Mouse (Mus musculus) intestine, embryonic 15.5 days (tissue): ENCODE measurements around the gene Ikbke. TPM values are rescaled to one million over a fixed set of nuclear protein-coding genes. Genes with fewer than 3 reads are reported as not detected.
A peak's percentile ranks its signal among the peaks of the same experiment; 100 is the strongest.
"Not testable (repeated sequence)": the region's sequence is repeated elsewhere in the genome, so short reads cannot be mapped to it uniquely, and the experiment has no call there.

ENCODE experiments used
- ATAC-seq: fragments of 200-750 bp; cut with Nextera tagmentation; 2 replicates; pipeline ENCODE4 v1.8.0; 2017; ENCODE audit warnings: moderate TSS enrichment, moderate library complexity
- H3K27ac ChIP-seq: fragments of 300-500 bp; sonication (generic); 2 replicates; pipeline ENCODE4 v1.5.1; 2015; ENCODE audit warnings: mild to moderate bottlenecking, inconsistent platforms
- H3K27me3 ChIP-seq: fragments of 300-500 bp; sonication (generic); replicated peaks from 2 replicates; pipeline ENCODE4 v1.6.1; 2015; ENCODE audit warnings: inconsistent platforms
- H3K36me3 ChIP-seq: fragments of 300-500 bp; sonication (generic); 2 replicates; pipeline ENCODE4 v1.6.1; 2015; ENCODE audit warnings: inconsistent platforms
- H3K4me1 ChIP-seq: fragments of 300-500 bp; sonication (generic); replicated peaks from 2 replicates; pipeline ENCODE4 v1.6.1; 2015; ENCODE audit warnings: inconsistent platforms
- H3K4me2 ChIP-seq: fragments of 300-500 bp; sonication (generic); replicated peaks from 2 replicates; pipeline ENCODE4 v1.6.1; 2015; ENCODE audit warnings: mild to moderate bottlenecking, inconsistent platforms
- H3K4me3 ChIP-seq: fragments of 300-500 bp; sonication (generic); replicated peaks from 2 replicates; pipeline ENCODE4 v1.5.1; 2015; ENCODE audit warnings: inconsistent platforms
- H3K9ac ChIP-seq: fragments of 300-500 bp; sonication (generic); 2 replicates; pipeline ENCODE4 v1.6.1; 2015; ENCODE audit warnings: inconsistent platforms
- H3K9me3 ChIP-seq: fragments of 300-500 bp; sonication (generic); 2 replicates; pipeline ENCODE4 v1.6.1; 2016; ENCODE audit warnings: inconsistent platforms
- WGBS: fragments of 180-500 bp; shearing (Covaris S2); methylation state at CpG from one replicate; pipeline ENCODE4 v1.1.7; 2015; 5-methylcytosine and 5-hydroxymethylcytosine counted together
- polyA plus RNA-seq: library from polyadenylated mRNA; unstranded; fragments of >200 nt; fragmentation: Nextera tagmentation; extraction: Ambion mirVana; gene quantifications from 2 replicates; pipeline ENCODE4 v1.2.1, GENCODE M21; 2015

Gene Ikbke
- 7.3 and 9.6 TPM in 2 replicates for polyA plus RNA-seq

DNA sequence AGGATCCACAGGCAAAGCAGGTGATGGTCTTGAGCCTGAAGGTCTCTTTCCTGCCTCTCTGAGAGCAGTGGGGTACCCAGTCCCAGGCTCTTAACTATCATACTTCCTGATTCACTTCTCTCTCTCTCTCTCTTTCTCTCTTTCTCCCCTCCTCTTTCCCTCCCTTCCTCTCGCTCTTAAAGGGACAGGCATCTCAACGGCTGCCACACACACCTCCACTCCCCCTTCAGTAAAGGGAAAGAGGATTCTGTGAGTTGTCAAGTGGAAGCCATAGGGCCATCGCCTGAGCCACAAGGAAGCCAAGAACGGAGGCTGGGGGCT, at the start of gene Ikbke:
Ikbke (minus strand) TSS at position 151 of the 321 bp plus-strand sequence.
- Histone ChIP-seq H3K27me3 (no peaks in the 10 kb centered on the region), H3K36me3 (no peaks in the 10 kb centered on the region), H3K9ac (peak within 1 kb of the TSS; percentile 46), H3K4me1 (peaks cover 25% of the 10 kb centered on the region), H3K4me3 (peak within 1 kb of the TSS; percentile 41), H3K27ac (peak within 1 kb of the TSS; percentile 57), H3K9me3 (no peaks in the 10 kb centered on the region), H3K4me2 (peak within 1 kb of the TSS; percentile 74)
- WGBS: 21% methylated on average over 4 of the region's 4 CpGs
- ATAC-seq: peak; percentile 14

DNA sequence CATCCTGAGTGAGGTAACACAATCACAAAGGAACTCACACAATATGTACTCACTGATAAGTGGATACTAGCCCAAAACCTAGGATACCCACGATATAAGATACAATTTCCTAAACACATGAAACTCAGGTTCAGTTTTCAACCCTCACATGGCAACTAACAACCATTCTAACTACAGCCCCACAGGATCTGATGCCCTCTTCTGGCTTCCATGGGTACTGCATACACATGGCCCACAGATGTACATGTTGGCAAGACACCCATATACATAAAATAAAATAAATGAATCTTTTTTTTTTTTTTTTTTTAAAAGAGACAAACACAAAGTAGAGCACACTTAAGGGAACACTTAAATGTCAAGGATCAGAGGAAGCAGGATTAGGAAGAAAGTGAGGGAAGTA, 49.7 kb upstream of the Ikbke start:
- 96% methylated on average over 1 of the region's 1 CpGs for WGBS
- H3K4me1 ChIP-seq, ATAC-seq, H3K27me3 ChIP-seq, H3K9ac ChIP-seq, H3K36me3 ChIP-seq, H3K27ac ChIP-seq, H3K4me3 ChIP-seq, H3K9me3 ChIP-seq, H3K4me2 ChIP-seq: not testable (repeated sequence)

DNA sequence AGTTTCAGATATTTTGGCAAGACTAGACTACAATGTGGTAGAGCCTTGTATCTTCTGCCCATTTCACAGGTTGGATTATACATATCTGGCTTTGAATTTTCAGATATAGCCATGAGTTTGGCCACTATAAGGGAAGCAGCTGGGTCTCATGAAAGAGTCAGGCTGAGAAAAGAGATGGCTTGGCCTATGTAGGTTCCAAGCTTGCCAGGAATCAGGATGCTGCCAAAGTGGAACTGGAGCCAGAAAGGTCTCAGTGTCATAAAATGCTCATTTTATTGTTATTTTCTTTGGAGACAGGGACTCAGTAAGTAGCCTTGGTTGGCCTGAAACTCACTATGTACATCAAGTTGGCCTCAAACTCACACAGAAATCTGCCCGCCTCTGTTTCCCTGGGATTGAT, 47.8 kb upstream of the Ikbke start:
- Histone ChIP-seq H3K27me3 (no peaks in the 10 kb centered on the region), H3K27ac (no peak overlapping the region), H3K9ac (no peak overlapping the region), H3K4me3 (no peak overlapping the region), H3K9me3 (no peaks in the 10 kb centered on the region), H3K4me2 (no peak overlapping the region), H3K36me3 (0 out of 2 replicates have a peak, but pooled peaks cover 2% of the 10 kb centered on the region), H3K4me1 (no peaks in the 10 kb centered on the region)
- no peak for ATAC-seq
- 100% methylated on average over 1 of the region's 1 CpGs for WGBS

DNA sequence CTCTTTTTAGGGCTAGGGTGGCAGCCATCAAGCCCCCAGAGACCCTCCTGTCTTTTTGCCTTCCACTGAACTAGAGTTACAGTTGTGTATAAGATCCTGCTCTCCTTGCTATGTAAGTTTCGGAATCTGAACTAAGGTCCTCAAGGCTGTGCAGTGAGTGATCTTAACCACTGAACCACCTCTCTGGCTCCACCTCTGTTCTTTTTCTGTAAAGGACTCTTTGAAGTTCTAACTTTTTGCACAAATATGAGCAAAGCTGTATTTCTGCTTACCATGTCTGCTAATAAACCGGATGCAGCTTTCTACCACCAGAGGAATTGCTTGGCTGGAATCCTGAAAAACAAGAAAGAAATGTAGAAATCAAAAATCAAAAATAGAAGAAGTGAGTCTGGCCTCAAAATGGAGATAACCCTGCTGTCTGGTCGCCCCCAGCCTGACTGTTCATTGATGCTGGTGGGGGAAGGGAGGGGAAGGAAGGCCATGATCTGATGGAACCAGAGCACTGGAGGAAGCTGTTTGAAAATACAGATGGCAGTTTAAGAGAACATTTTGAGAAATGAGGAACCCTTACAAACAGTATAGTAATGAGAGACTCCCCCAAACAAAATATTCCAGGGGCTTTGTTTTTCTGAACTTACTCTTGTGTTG, 45.5 kb upstream of the Ikbke start:
- Histone ChIP-seq H3K4me2 (no peak overlapping the region), H3K9me3 (no peaks in the 10 kb centered on the region), H3K36me3 (0 out of 2 replicates have a peak, but pooled peaks cover 4% of the 10 kb centered on the region), H3K4me3 (no peak overlapping the region), H3K4me1 (no peaks in the 10 kb centered on the region), H3K27ac (no peak overlapping the region), H3K27me3 (no peaks in the 10 kb centered on the region), H3K9ac (no peak overlapping the region)
- no peak for ATAC-seq
- WGBS: 93% methylated on average over 3 of the region's 3 CpGs

DNA sequence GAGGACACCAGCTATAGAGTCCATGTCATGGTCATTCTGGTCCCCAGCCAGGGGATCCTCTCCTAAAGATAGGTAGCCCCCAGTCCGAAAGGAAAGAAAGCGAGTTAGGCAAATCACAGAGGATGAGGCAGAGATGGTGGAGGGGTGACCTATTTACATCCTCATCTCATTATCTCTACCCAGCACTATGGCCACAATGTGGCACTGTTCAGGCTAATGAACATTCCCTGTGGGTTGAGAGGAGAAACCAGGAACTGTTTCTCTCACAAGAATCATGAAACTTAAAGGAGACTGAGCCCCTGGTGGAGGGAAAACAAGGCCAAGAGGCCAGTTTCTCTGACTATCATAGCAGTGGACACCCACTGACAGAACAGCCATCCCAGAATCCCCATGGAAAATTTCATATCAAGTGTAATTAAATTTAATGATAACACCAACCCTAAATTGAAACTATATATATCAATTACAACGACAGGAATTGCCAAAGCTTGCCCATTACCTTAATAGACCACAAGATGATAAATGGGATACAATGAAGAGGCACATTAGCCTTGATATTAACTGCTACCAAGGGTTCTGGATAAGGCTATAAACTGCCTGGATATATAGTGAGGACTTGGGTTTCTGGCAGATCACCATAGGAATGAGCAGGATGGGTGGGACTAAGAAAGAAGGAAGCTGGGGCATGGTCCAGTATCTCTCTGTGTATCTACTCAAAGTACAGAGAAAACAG, 40.4 kb upstream of the Ikbke start:
- H3K4me2 ChIP-seq: no peak overlapping the region
- H3K9ac ChIP-seq: no peak overlapping the region
- no peaks in the 10 kb centered on the region for H3K4me1 ChIP-seq
- 90% methylated on average over 3 of the region's 3 CpGs for WGBS
- no peak for ATAC-seq
- no peaks in the 10 kb centered on the region for H3K27me3 ChIP-seq
- H3K36me3 ChIP-seq: peaks cover 5% of the 10 kb centered on the region; the same call in 1 of the 2 replicates
- no peaks in the 10 kb centered on the region for H3K9me3 ChIP-seq
- no peak overlapping the region for H3K27ac ChIP-seq
- H3K4me3 ChIP-seq: no peak overlapping the region

- 81% methylated on average over 2 of the region's 2 CpGs for WGBS
- Histone ChIP-seq H3K36me3 (peaks cover 8% of the 10 kb centered on the region; the same call in 1 of the 2 replicates), H3K4me2 (no peak overlapping the region), H3K9ac (no peak overlapping the region), H3K9me3 (no peaks in the 10 kb centered on the region), H3K27me3 (no peaks in the 10 kb centered on the region), H3K27ac (no peak overlapping the region), H3K4me3 (no peak overlapping the region), H3K4me1 (no peaks in the 10 kb centered on the region)
- no peak for ATAC-seq
These were observed 39.0 kb upstream of the Ikbke start for GRCm38 (mm10) chr1:131318397-131318796.

DNA sequence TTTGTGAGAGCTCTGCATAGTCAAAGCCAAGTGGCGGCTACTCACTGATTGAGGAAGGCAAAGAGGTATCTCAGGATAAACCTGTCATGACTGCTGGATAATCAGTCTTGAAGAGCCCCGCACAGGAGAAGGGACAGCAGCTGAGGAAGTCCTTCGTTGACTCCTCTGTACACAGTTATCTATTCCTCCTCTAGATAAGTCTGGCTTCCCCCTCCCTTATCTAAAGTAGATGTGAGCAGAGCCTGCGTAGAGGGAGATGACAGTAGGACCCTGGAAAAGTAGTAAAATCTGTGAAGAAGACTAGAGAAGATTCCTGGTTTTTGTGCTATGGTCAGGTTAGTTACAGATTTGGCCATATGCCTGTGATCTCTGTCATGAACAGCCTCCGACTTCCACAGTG, 38.2 kb upstream of the Ikbke start:
- Histone ChIP-seq H3K27me3 (no peaks in the 10 kb centered on the region), H3K9me3 (no peaks in the 10 kb centered on the region), H3K4me2 (no peak overlapping the region), H3K27ac (no peak overlapping the region), H3K4me3 (no peak overlapping the region), H3K9ac (no peak overlapping the region), H3K36me3 (peaks cover 8% of the 10 kb centered on the region; the same call in 1 of the 2 replicates), H3K4me1 (no peaks in the 10 kb centered on the region)
- ATAC-seq: no peak
- 81% methylated on average over 5 of the region's 5 CpGs for WGBS

DNA sequence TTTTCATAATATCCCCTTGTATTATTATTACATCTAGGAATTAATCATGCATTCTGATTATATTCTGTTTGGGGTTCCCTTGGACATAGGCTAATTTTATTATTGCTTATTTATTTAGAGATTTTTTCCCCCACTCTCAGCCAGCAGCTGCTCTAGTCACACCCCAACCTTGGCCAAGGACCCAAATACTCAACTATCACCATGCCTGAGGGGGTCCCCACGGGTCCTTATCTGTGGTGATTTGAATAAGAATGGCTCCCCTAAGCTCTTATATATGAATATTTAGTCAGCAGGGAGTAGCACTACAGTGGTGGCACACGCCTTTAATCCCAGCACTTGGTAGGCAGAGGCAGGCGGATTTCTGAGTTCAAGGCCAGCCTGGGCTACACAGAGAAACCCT, 31.9 kb upstream of the Ikbke start:
- H3K27me3 ChIP-seq: no peaks in the 10 kb centered on the region
- H3K4me3 ChIP-seq: no peak overlapping the region
- 92% methylated on average over 3 of the region's 3 CpGs for WGBS
- H3K9me3 ChIP-seq: no peaks in the 10 kb centered on the region
- H3K4me2 ChIP-seq: no peak overlapping the region
- 0 out of 2 replicates have a peak, but pooled peaks cover 6% of the 10 kb centered on the region for H3K36me3 ChIP-seq
- ATAC-seq: no peak
- no peak overlapping the region for H3K27ac ChIP-seq
- H3K4me1 ChIP-seq: no peaks in the 10 kb centered on the region
- H3K9ac ChIP-seq: no peak overlapping the region

- Histone ChIP-seq H3K4me1 (no peaks in the 10 kb centered on the region), H3K9ac (no peak overlapping the region), H3K4me3 (no peak overlapping the region), H3K27me3 (no peaks in the 10 kb centered on the region), H3K36me3 (0 out of 2 replicates have a peak, but pooled peaks cover 4% of the 10 kb centered on the region), H3K9me3 (no peaks in the 10 kb centered on the region), H3K27ac (no peak overlapping the region), H3K4me2 (no peak overlapping the region)
- no peak for ATAC-seq
- WGBS: 93% methylated on average over 5 of the region's 5 CpGs
These were observed 30.9 kb upstream of the Ikbke start for GRCm38 (mm10) chr1:131310237-131310818.

GRCm38 (mm10) chr1:131300750-131301149, 21.3 kb upstream of the Ikbke start:
- no peaks in the 10 kb centered on the region for H3K9me3 ChIP-seq
- H3K4me3 ChIP-seq: no peak overlapping the region
- H3K4me1 ChIP-seq: no peaks in the 10 kb centered on the region
- H3K27me3 ChIP-seq: no peaks in the 10 kb centered on the region
- 93% methylated on average over 2 of the region's 2 CpGs for WGBS
- H3K9ac ChIP-seq: no peak overlapping the region
- H3K36me3 ChIP-seq: peaks cover 4% of the 10 kb centered on the region; the same call in 1 of the 2 replicates
- no peak for ATAC-seq
- no peak overlapping the region for H3K4me2 ChIP-seq
- no peak overlapping the region for H3K27ac ChIP-seq

DNA sequence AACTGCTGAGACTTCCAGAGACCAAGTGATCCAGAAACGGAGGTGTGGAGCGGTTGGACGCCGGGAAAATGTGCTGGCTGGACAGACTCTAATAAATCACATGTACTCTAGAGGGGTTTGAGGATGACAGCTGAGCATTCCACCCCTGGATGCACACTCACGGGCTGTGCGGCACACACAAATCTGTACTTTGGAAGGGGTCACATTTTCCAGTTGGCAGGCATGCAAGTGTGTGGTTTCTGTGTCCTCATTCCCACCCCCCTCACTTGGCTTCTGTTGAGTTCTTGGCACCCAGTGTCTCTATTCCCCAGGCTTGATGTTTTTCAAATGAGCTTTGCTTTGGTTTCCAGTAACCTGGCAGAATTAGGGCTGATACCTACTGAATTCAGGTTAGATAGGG, 20.4 kb upstream of the Ikbke start:
- Histone ChIP-seq H3K4me1 (no peaks in the 10 kb centered on the region), H3K9ac (no peak overlapping the region), H3K9me3 (no peaks in the 10 kb centered on the region), H3K4me2 (no peak overlapping the region), H3K36me3 (peaks cover 4% of the 10 kb centered on the region; the same call in 1 of the 2 replicates), H3K4me3 (no peak overlapping the region), H3K27me3 (no peaks in the 10 kb centered on the region), H3K27ac (no peak overlapping the region)
- 79% methylated on average over 6 of the region's 6 CpGs for WGBS
- no peak for ATAC-seq

DNA sequence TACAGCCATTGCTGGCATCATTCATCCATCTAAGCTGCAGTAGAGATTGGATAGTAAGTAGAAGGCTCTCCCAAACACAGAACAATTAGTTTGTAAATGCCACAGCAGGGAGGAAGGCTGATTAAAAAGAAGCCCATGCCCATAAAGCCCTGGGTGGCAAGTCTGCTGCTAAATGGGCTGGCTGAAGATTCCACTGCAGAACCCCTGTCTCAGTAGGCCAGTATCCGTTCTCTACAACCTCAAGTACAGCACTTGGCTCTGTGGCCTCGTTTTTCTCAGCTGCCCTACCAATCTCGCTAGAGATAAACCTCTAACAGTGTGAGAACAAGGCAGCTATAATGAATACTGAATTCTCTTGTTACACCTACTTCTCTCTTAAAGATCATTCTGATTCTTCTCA, 19.8 kb upstream of the Ikbke start:
- Histone ChIP-seq H3K9me3 (no peaks in the 10 kb centered on the region), H3K9ac (no peak overlapping the region), H3K4me3 (no peak overlapping the region), H3K36me3 (peaks cover 4% of the 10 kb centered on the region; the same call in 1 of the 2 replicates), H3K27me3 (no peaks in the 10 kb centered on the region), H3K4me1 (no peaks in the 10 kb centered on the region), H3K4me2 (no peak overlapping the region), H3K27ac (no peak overlapping the region)
- 75% methylated on average over 3 of the region's 3 CpGs for WGBS
- ATAC-seq: no peak
